8 mouse cellular contexts compared by ENCODE assay signal in the genomic region with DNA sequence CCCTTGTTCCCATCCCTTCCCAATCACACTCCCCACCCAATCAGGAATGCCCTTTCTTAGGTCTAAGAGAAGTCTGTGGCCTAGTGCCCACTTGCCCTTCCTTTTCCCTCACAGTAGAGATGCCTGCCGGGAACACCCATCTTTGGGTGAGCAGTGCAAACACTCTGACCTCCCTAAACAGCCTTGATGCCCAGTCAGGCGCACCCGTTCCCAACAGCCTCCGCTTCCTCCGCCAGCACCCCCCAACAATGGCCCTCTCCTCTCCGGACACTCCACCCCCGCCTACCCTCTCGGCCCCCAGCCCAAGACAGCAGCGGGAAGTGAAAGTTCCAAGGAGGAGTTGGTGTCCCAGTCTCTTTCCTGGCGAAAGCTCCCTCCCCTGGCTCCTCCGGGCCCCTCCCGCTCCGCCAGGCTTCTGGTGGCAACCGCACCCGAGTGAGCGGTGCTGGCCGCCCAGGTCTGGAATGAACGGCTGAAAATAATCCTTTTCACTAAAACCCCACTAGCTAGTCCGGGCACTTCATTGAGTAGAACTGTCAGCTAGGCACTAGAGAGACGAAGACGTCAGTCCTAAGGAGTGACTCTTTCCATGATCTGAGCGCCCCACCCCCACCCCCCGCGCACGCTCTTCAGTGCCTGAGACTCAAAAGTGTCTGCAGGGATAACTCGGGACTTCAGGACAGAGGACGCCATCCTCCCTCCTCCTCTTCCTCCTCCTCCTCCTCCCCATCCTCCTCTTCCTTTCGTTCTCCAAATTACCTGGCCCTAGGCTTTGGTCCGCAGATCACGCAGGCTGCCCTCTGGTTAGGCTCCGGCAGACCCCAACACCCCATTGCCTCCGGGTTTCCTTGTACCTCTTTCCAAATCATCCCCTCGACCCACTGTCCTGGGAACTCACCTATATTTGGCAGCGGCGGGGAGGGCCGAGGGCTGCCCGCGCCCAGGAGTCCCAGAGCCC. TPM values are rescaled to one million over a fixed set of nuclear protein-coding genes. Genes with fewer than 3 reads are reported as not detected.
DNase-seq lines count a peak whose midpoint lies in the region; ATAC-seq lines count a peak whose summit lies in the region.

No protein-coding gene starts in this region.

- H3K9ac ChIP-seq in forebrain, embryonic 11.5 days (ENCODE audit: low read length), result peak overlapping the region; percentile 67
- peak overlapping the region; percentile 65 for H3K9ac ChIP-seq in limb, embryonic 12.5 days (replicated peaks)
- H3K9ac ChIP-seq in midbrain, embryonic 16.5 days (ENCODE audit: low read depth, low read length), result peak overlapping the region; percentile 82

- H3K4me3 ChIP-seq in forebrain, embryonic 11.5 days (ENCODE audit: low read depth, low read length), result peak overlapping the region; percentile 49
- peak overlapping the region; percentile 63 for H3K4me3 ChIP-seq in limb, embryonic 12.5 days (replicated peaks)
- peak overlapping the region; percentile 65 for H3K4me3 ChIP-seq in midbrain, embryonic 16.5 days (ENCODE audit: low read depth, low read length)

- H3K36me3 ChIP-seq in forebrain, embryonic 11.5 days (ENCODE audit: control insufficient read depth, insufficient read depth, low read length), result no peaks in the 10 kb centered on the region
- peaks cover 26% of the 10 kb centered on the region; the same call in 1 of the 2 replicates for H3K36me3 ChIP-seq in limb, embryonic 12.5 days
- H3K36me3 ChIP-seq in midbrain, embryonic 16.5 days (ENCODE audit: control insufficient read depth, insufficient read depth, low read length), result no peaks in the 10 kb centered on the region

- H3K9me3 ChIP-seq in forebrain, embryonic 11.5 days (ENCODE audit: control insufficient read depth, low read length), result no peaks in the 10 kb centered on the region
- H3K9me3 ChIP-seq in limb, embryonic 12.5 days, result no peaks in the 10 kb centered on the region
- no peaks in the 10 kb centered on the region for H3K9me3 ChIP-seq in midbrain, embryonic 16.5 days (replicated peaks; ENCODE audit: control insufficient read depth, low read length, poor library complexity, severe bottlenecking)

- DNase-seq in left cerebral cortex, adult 18-20 months (ENCODE audit: low spot score in 2 of 2), result peak; percentile 27 to 31
- DNase-seq in left cerebral cortex, adult 11 months (ENCODE audit: low spot score), result no peak
- peak; percentile 75 for DNase-seq in adrenal gland, postnatal 14 days
- DNase-seq in forebrain, embryonic 11.5 days (ENCODE audit: low spot score), result peak; percentile 68
- DNase-seq in heart, postnatal 4 days, result peak; percentile 68
- no peak for DNase-seq in yolk sac, embryonic 10.5 days (ENCODE audit: low spot score)

- peak; percentile 47; the same call in 1 of the 2 replicates for ATAC-seq in forebrain, embryonic 11.5 days (replicated peaks; ENCODE audit: low FRiP score)
- peak; percentile 29; the same call in 1 of the 2 replicates for ATAC-seq in limb, embryonic 12.5 days (ENCODE audit: insufficient number of reproducible peaks, insufficient read depth, low FRiP score, low TSS enrichment, low read depth)
- peak; percentile 52 for ATAC-seq in midbrain, embryonic 16.5 days

- no peak overlapping the region for H3K27ac ChIP-seq in forebrain, embryonic 11.5 days (ENCODE audit: low read depth, low read length)
- H3K27ac ChIP-seq in limb, embryonic 12.5 days, result peak overlapping the region; percentile 26; the same call in 1 of the 2 replicates
- peak overlapping the region; percentile 81 for H3K27ac ChIP-seq in midbrain, embryonic 16.5 days (ENCODE audit: low read length)

- H3K4me2 ChIP-seq in forebrain, embryonic 11.5 days (ENCODE audit: low read depth, low read length, severe bottlenecking), result peak overlapping the region; percentile 73
- H3K4me2 ChIP-seq in limb, embryonic 12.5 days, result peak overlapping the region; percentile 88
- H3K4me2 ChIP-seq in midbrain, embryonic 16.5 days (ENCODE audit: low read length), result peak overlapping the region; percentile 93

- H3K27me3 ChIP-seq in forebrain, embryonic 11.5 days (ENCODE audit: control insufficient read depth, insufficient read depth, low read length), result 0 out of 2 replicates have a peak, but pooled peaks cover 4% of the 10 kb centered on the region
- peaks cover 46% of the 10 kb centered on the region for H3K27me3 ChIP-seq in limb, embryonic 12.5 days
- peaks cover 3% of the 10 kb centered on the region; the same call in 1 of the 2 replicates for H3K27me3 ChIP-seq in midbrain, embryonic 16.5 days (ENCODE audit: control insufficient read depth, insufficient read depth, low read depth, low read length)

- under 1% methylated on average over 38 of the region's 38 CpGs for WGBS in forebrain, embryonic 11.5 days
- WGBS in limb, embryonic 12.5 days, result 2% methylated on average over 38 of the region's 38 CpGs
- WGBS in midbrain, embryonic 16.5 days, result under 1% methylated on average over 38 of the region's 38 CpGs

- peaks cover 8% of the 10 kb centered on the region for H3K4me1 ChIP-seq in forebrain, embryonic 11.5 days (replicated peaks; ENCODE audit: control insufficient read depth, insufficient read depth, low read length)
- peaks cover 17% of the 10 kb centered on the region for H3K4me1 ChIP-seq in limb, embryonic 12.5 days (replicated peaks)
- H3K4me1 ChIP-seq in midbrain, embryonic 16.5 days (ENCODE audit: control insufficient read depth, insufficient read depth, low read length), result peaks cover 14% of the 10 kb centered on the region; the same call in 1 of the 2 replicates

RNA-seq across cellular contexts. Expression of gene Adam15, which starts 0.6 kb away (rescaled TPM):
- total RNA-seq in left cerebral cortex, adult 18-20 months (2021), result 100 to 1,000 TPM in 1 of 2 experiments, 10 to 100 TPM in 1; 99.8 to 102 TPM
- total RNA-seq in adrenal gland, postnatal 14 days (2021), result 66.0 and 79.5 TPM in 2 replicates
- 27.9 and 28.4 TPM in 2 replicates for polyA plus RNA-seq in forebrain, embryonic 11.5 days (2014; fragmentation: Nextera tagmentation; extraction: Ambion mirVana)
- total RNA-seq in heart, postnatal 4 days (2021), result 10 to 100 TPM; 93.6 to 95.2 TPM
- polyA plus RNA-seq in limb, embryonic 12.5 days (2016; fragmentation: Nextera tagmentation; extraction: Ambion mirVana), result 27.0 and 32.1 TPM in 2 replicates
- polyA plus RNA-seq in midbrain, embryonic 16.5 days (2015; fragmentation: Nextera tagmentation; extraction: Ambion mirVana), result 60.6 and 78.2 TPM in 2 replicates

RNA-seq across cellular contexts. Expression of gene Efna4, which starts 11.4 kb away (rescaled TPM):
- under 1 TPM in 1 of 2 experiments, not detected in 1; 0.28 TPM for total RNA-seq in left cerebral cortex, adult 18-20 months (2021)
- total RNA-seq in adrenal gland, postnatal 14 days (2021), result 0.26 and 0.68 TPM in 2 replicates
- polyA plus RNA-seq in forebrain, embryonic 11.5 days (2014; fragmentation: Nextera tagmentation; extraction: Ambion mirVana), result 17.1 and 20.7 TPM in 2 replicates
- 1 to 10 TPM; 3.1 to 3.7 TPM for total RNA-seq in heart, postnatal 4 days (2021)
- 53.2 and 55.1 TPM in 2 replicates for polyA plus RNA-seq in limb, embryonic 12.5 days (2016; fragmentation: Nextera tagmentation; extraction: Ambion mirVana)
- 3.7 and 4.2 TPM in 2 replicates for polyA plus RNA-seq in midbrain, embryonic 16.5 days (2015; fragmentation: Nextera tagmentation; extraction: Ambion mirVana)

RNA-seq across cellular contexts. Expression of gene Dcst2, which starts 12.6 kb away (rescaled TPM):
- under 1 TPM; 0.19 to 0.42 TPM for total RNA-seq in left cerebral cortex, adult 18-20 months (2021)
- total RNA-seq in adrenal gland, postnatal 14 days (2021), result 0.68 and 0.70 TPM in 2 replicates
- polyA plus RNA-seq in forebrain, embryonic 11.5 days (2014; fragmentation: Nextera tagmentation; extraction: Ambion mirVana), result 0.13 TPM in 1 of 2 replicates, not detected in the other
- under 1 TPM; 0.14 to 0.23 TPM for total RNA-seq in heart, postnatal 4 days (2021)
- polyA plus RNA-seq in limb, embryonic 12.5 days (2016; fragmentation: Nextera tagmentation; extraction: Ambion mirVana), result 0.18 and 0.20 TPM in 2 replicates
- polyA plus RNA-seq in midbrain, embryonic 16.5 days (2015; fragmentation: Nextera tagmentation; extraction: Ambion mirVana), result 0.09 and 0.25 TPM in 2 replicates

RNA-seq across cellular contexts. Expression of gene Dcst1, which starts 15.9 kb away (rescaled TPM):
- not detected for total RNA-seq in left cerebral cortex, adult 18-20 months (2021)
- 0.30 and 0.71 TPM in 2 replicates for total RNA-seq in adrenal gland, postnatal 14 days (2021)
- 0.08 and 0.15 TPM in 2 replicates for polyA plus RNA-seq in forebrain, embryonic 11.5 days (2014; fragmentation: Nextera tagmentation; extraction: Ambion mirVana)
- under 1 TPM; 0.21 to 0.72 TPM for total RNA-seq in heart, postnatal 4 days (2021)
- 0.26 and 0.40 TPM in 2 replicates for polyA plus RNA-seq in limb, embryonic 12.5 days (2016; fragmentation: Nextera tagmentation; extraction: Ambion mirVana)
- polyA plus RNA-seq in midbrain, embryonic 16.5 days (2015; fragmentation: Nextera tagmentation; extraction: Ambion mirVana), result 0.96 and 0.98 TPM in 2 replicates

RNA-seq across cellular contexts. Expression of gene Efna3, which starts 26.4 kb away (rescaled TPM):
- 10 to 100 TPM; 58.3 to 60.8 TPM for total RNA-seq in left cerebral cortex, adult 18-20 months (2021)
- total RNA-seq in adrenal gland, postnatal 14 days (2021), result 0.38 and 0.59 TPM in 2 replicates
- 6.6 and 7.7 TPM in 2 replicates for polyA plus RNA-seq in forebrain, embryonic 11.5 days (2014; fragmentation: Nextera tagmentation; extraction: Ambion mirVana)
- total RNA-seq in heart, postnatal 4 days (2021), result under 1 TPM in 1 of 2 experiments, not detected in 1; 0.26 TPM
- 17.6 and 21.3 TPM in 2 replicates for polyA plus RNA-seq in limb, embryonic 12.5 days (2016; fragmentation: Nextera tagmentation; extraction: Ambion mirVana)
- 40.5 and 59.0 TPM in 2 replicates for polyA plus RNA-seq in midbrain, embryonic 16.5 days (2015; fragmentation: Nextera tagmentation; extraction: Ambion mirVana)

Comparison
In these comparisons a context has a peak if more than half of its experiments do, and no peak if none do; other contexts are left out.
1. DNase-seq: peak in left cerebral cortex, adult 18-20 months (2 of 2), adrenal gland, postnatal 14 days (single experiment), forebrain, embryonic 11.5 days (single experiment) and heart, postnatal 4 days (single experiment); none in left cerebral cortex, adult 11 months (single experiment) and yolk sac, embryonic 10.5 days (single experiment).
2. Peak in every context shown above with its lines, with median percentiles within 50 percentile points of each other: ATAC-seq, H3K4me2 ChIP-seq, H3K4me3 ChIP-seq and H3K9ac ChIP-seq.